Mouse (Mus musculus): ENCODE results near the gene Tmub2. TPM values are rescaled to one million over a fixed set of nuclear protein-coding genes. Genes with fewer than 3 reads are reported as not detected.

The Tmub2 gene
- total RNA-seq, 4 experiments from 2014 or later: 27.0 to 28.1 (median 27.6) TPM

GRCm38 (mm10) chr11:102308104-102308503 is 23.4 kb downstream of the Tmub2 start:
- DNase-seq (ENCODE audit: low spot score): no peak

GRCm38 (mm10) chr11:102308979-102309378 is 24.2 kb downstream of the Tmub2 start:
- peak; percentile 96 for DNase-seq (ENCODE audit: low spot score)

- no peak for DNase-seq (ENCODE audit: low spot score)
Measured at GRCm38 (mm10) chr11:102309821-102310617, 25.3 kb downstream of the Tmub2 start.

GRCm38 (mm10) chr11:102310768-102311695 is 26.3 kb downstream of the Tmub2 start:
- DNase-seq (ENCODE audit: low spot score): no peak

- DNase-seq (ENCODE audit: low spot score): no peak
Measured at GRCm38 (mm10) chr11:102311966-102312365, 27.2 kb downstream of the Tmub2 start.

- DNase-seq (ENCODE audit: low spot score): no peak
Measured at GRCm38 (mm10) chr11:102312586-102312985, 27.9 kb downstream of the Tmub2 start.

- DNase-seq (ENCODE audit: low spot score): no peak
Measured at GRCm38 (mm10) chr11:102314321-102314720, 29.6 kb downstream of the Tmub2 start.

GRCm38 (mm10) chr11:102315690-102316571 is 31.2 kb downstream of the Tmub2 start:
- DNase-seq (ENCODE audit: low spot score): no peak

GRCm38 (mm10) chr11:102316572-102317297 is 32.0 kb downstream of the Tmub2 start:
- DNase-seq (ENCODE audit: low spot score): peak; percentile 86

- DNase-seq (ENCODE audit: low spot score): no peak
Measured at GRCm38 (mm10) chr11:102317298-102317900, 32.7 kb downstream of the Tmub2 start.

- no peak for DNase-seq (ENCODE audit: low spot score)
Measured at GRCm38 (mm10) chr11:102317901-102318575, 33.3 kb downstream of the Tmub2 start.

GRCm38 (mm10) chr11:102318576-102319409 is 34.1 kb downstream of the Tmub2 start:
- DNase-seq (ENCODE audit: low spot score): no peak

GRCm38 (mm10) chr11:102319410-102319792 is 34.7 kb downstream of the Tmub2 start, which contains the start of gene Ubtf:
Gene Ubtf, minus strand, starts transcription at chr11:102319742.
- DNase-seq (ENCODE audit: low spot score): peak; percentile 77

- DNase-seq (ENCODE audit: low spot score): peak; percentile 89
Measured at GRCm38 (mm10) chr11:102319941-102320685, 35.4 kb downstream of the Tmub2 start.

- DNase-seq (ENCODE audit: low spot score): peak; percentile 84
Measured at GRCm38 (mm10) chr11:102320686-102321005, 35.9 kb downstream of the Tmub2 start.

GRCm38 (mm10) chr11:102321931-102322330 is 37.2 kb downstream of the Tmub2 start:
- no peak for DNase-seq (ENCODE audit: low spot score)

- no peak for DNase-seq (ENCODE audit: low spot score)
Measured at GRCm38 (mm10) chr11:102323516-102323915, 38.8 kb downstream of the Tmub2 start.

- DNase-seq (ENCODE audit: low spot score): no peak
Measured at GRCm38 (mm10) chr11:102327250-102327649, 42.5 kb downstream of the Tmub2 start.
